Mouse (Mus musculus) forebrain, embryonic 12.5 days (tissue): Measurements from ENCODE around the gene Pias1. TPM values are rescaled to one million over a fixed set of nuclear protein-coding genes. Genes with fewer than 3 reads are reported as not detected.

Source experiments
- polyA plus RNA-seq: library from polyadenylated mRNA; unstranded; fragments of >200 nt; fragmentation: Nextera tagmentation; extraction: Ambion mirVana; gene quantifications from 2 replicates; pipeline ENCODE4 v1.2.1, GENCODE M21; 2016

Pias1 gene
- polyA plus RNA-seq, 1 experiment from 2014 or later = 63.2 TPM

Other genes starting within 250 kb of the Pias1 start
- gene Fem1b, start 176.0 kb downstream of the Pias1 start, polyA plus RNA-seq = 56.6 and 59.0 TPM in 2 replicates
- gene Cln6, start 149.1 kb downstream of the Pias1 start, polyA plus RNA-seq = 8.5 and 9.8 TPM in 2 replicates
- gene Calml4, start 129.8 kb downstream of the Pias1 start, polyA plus RNA-seq = 1.8 and 3.1 TPM in 2 replicates
- 0.61 and 0.88 TPM in 2 replicates for gene Skor1, start 161.0 kb upstream of the Pias1 start, polyA plus RNA-seq